In genomic region chr16:52107836-52108235, GRCm38 (mm10) we compare ENCODE assay signal across 29 mouse cellular contexts.
DNase-seq lines count a peak whose midpoint lies in the region; ATAC-seq lines count a peak whose summit lies in the region.
"Had no signal": no experiment of that assay in that cellular context is flagged by ENCODE, and none has a peak within 500 bp of the region (broad histone marks: within the 10 kb centered on the region; RNA-seq: fewer than 3 reads in every experiment).

No protein-coding gene starts in this region.

- H3K4me3 ChIP-seq in midbrain, embryonic 11.5 days (ENCODE audit: low read depth, low read length): no peak overlapping the region
- no peak overlapping the region for H3K4me3 ChIP-seq in kidney, embryonic 15.5 days (replicated peaks)
- H3K4me3 ChIP-seq: embryonic facial prominence, embryonic 10.5 days; embryonic facial prominence, embryonic 13.5 days; erythroblast, embryonic 14.5 days; forebrain, embryonic 13.5 days; heart, embryonic 12.5 days; heart, embryonic 15.5 days had no signal

- no peak overlapping the region for H3K27ac ChIP-seq in midbrain, embryonic 11.5 days (ENCODE audit: low read depth, low read length)
- no peak overlapping the region for H3K27ac ChIP-seq in kidney, embryonic 15.5 days
- H3K27ac ChIP-seq: embryonic facial prominence, embryonic 10.5 days; embryonic facial prominence, embryonic 13.5 days; forebrain, embryonic 13.5 days; heart, embryonic 15.5 days; hindbrain, embryonic 14.5 days had no signal

- H3K9ac ChIP-seq in midbrain, embryonic 11.5 days (ENCODE audit: low read length): no peak overlapping the region
- H3K9ac ChIP-seq in kidney, embryonic 15.5 days: no peak overlapping the region
- H3K9ac ChIP-seq: embryonic facial prominence, embryonic 13.5 days; forebrain, embryonic 13.5 days; heart, embryonic 12.5 days; heart, embryonic 15.5 days; hindbrain, embryonic 14.5 days had no signal

- no peaks in the 10 kb centered on the region for H3K27me3 ChIP-seq in midbrain, embryonic 11.5 days (ENCODE audit: control insufficient read depth, insufficient read depth, low read length)
- no peaks in the 10 kb centered on the region for H3K27me3 ChIP-seq in kidney, embryonic 15.5 days
- H3K27me3 ChIP-seq: embryonic facial prominence, embryonic 13.5 days; forebrain, embryonic 13.5 days; heart, embryonic 12.5 days; heart, embryonic 15.5 days had no signal

- no peaks in the 10 kb centered on the region for H3K9me3 ChIP-seq in midbrain, embryonic 11.5 days (ENCODE audit: control insufficient read depth, low read length)
- H3K9me3 ChIP-seq in kidney, embryonic 15.5 days (replicated peaks): no peaks in the 10 kb centered on the region
- H3K9me3 ChIP-seq: embryonic facial prominence, embryonic 10.5 days; embryonic facial prominence, embryonic 13.5 days; forebrain, embryonic 13.5 days; G1E; heart, embryonic 12.5 days; heart, embryonic 15.5 days had no signal

- WGBS in midbrain, embryonic 11.5 days: 94% methylated on average over 5 of the region's 5 CpGs
- 89% methylated on average over 5 of the region's 5 CpGs for WGBS in kidney, embryonic 15.5 days

- H3K4me2 ChIP-seq in midbrain, embryonic 11.5 days: no peak overlapping the region
- no peak overlapping the region for H3K4me2 ChIP-seq in kidney, embryonic 15.5 days
- H3K4me2 ChIP-seq: embryonic facial prominence, embryonic 13.5 days; forebrain, embryonic 13.5 days; heart, embryonic 12.5 days; heart, embryonic 15.5 days; hindbrain, embryonic 14.5 days had no signal

- DNase-seq in CD4-positive helper T cell, adult 2 months (ENCODE audit: low read depth, low spot score): peak; percentile 36
- DNase-seq in midbrain, embryonic 11.5 days (ENCODE audit: low spot score, missing footprints): no peak
- no peak for DNase-seq in thymus, adult 18-20 months
- DNase-seq: adrenal gland, adult 8-10 months; adrenal gland, postnatal 25 days; cerebellum, adult 11-12 months; cerebellum, adult 8-10 months; cerebellum, postnatal 10 days; cerebellum, postnatal 36 days; embryo, embryonic 11 days; gastrocnemius, postnatal 10 days; gastrocnemius, postnatal 36 days; heart, adult 18-20 months; heart, postnatal 10 days; heart, postnatal 4 days; kidney, adult 18-20 months had no signal

- H3K36me3 ChIP-seq in midbrain, embryonic 11.5 days (ENCODE audit: control insufficient read depth, insufficient read depth, low read length): no peaks in the 10 kb centered on the region
- H3K36me3 ChIP-seq in kidney, embryonic 15.5 days: peaks cover 3% of the 10 kb centered on the region

- peak; percentile 73 for ATAC-seq in CD4-positive, CD25-positive, alpha-beta regulatory T cell, adult 4 months
- peak; percentile 69 for ATAC-seq in activated CD4-positive, CD25-positive, alpha-beta regulatory T cell, adult 4 months
- no peak for ATAC-seq in midbrain, embryonic 11.5 days (ENCODE audit: low FRiP score)
- ATAC-seq in kidney, embryonic 15.5 days (replicated peaks; ENCODE audit: low FRiP score): no peak
- ATAC-seq: forebrain, embryonic 13.5 days; forebrain, embryonic 16.5 days; intestine, embryonic 16.5 days had no signal

- no peaks in the 10 kb centered on the region for H3K4me1 ChIP-seq in midbrain, embryonic 11.5 days (ENCODE audit: control insufficient read depth, insufficient read depth, low read length)
- H3K4me1 ChIP-seq in kidney, embryonic 15.5 days: peaks cover 10% of the 10 kb centered on the region
- H3K4me1 ChIP-seq: forebrain, embryonic 13.5 days had no signal

Comparison
In these comparisons a context has a peak if more than half of its experiments do, and no peak if none do; other contexts are left out.
1. ATAC-seq: peak in CD4-positive, CD25-positive, alpha-beta regulatory T cell, adult 4 months (single experiment) and activated CD4-positive, CD25-positive, alpha-beta regulatory T cell, adult 4 months (single experiment); none in midbrain, embryonic 11.5 days (single experiment) and kidney, embryonic 15.5 days (single experiment).